Mouse (Mus musculus): ENCODE data around the gene Ano4.
"Not testable (repeated sequence)": the region's sequence is repeated elsewhere in the genome, so short reads cannot be mapped to it uniquely, and the experiment has no call there.

The Ano4 gene

GRCm38 (mm10) chr10:89154797-89155465 lies 189.6 kb downstream of the Ano4 start:
- no peak for DNase-seq (ENCODE audit: extremely low spot score, low read depth, low spot score)

- no peak for DNase-seq (ENCODE audit: extremely low spot score, low read depth, low spot score)
These were observed 195.4 kb downstream of the Ano4 start for GRCm38 (mm10) chr10:89149166-89149565.

DNA sequence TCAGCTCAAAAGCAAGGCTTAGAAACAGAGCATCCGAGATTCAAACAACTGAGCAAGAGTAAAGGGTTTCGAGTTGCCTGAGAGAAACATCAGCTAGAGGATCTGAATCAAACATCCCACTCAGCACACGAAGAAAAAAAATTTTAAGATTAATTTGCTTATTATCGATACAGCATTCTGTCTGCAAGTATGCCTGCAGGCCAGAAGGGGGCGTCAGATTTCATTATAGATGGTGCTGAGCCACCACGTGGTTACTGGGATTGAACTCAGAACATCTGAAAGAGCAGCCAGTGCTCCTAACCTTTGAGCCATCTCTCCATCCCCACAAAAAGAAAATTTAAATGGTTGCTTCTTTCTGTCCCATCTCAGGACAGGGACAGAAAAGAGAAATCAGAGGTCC lies 223.2 kb downstream of the Ano4 start:
- DNase-seq (ENCODE audit: extremely low spot score, low read depth, low spot score), result no peak

GRCm38 (mm10) chr10:89114381-89114780 lies 230.2 kb downstream of the Ano4 start:
- DNase-seq (ENCODE audit: extremely low spot score, low read depth, low spot score), result no peak

DNA sequence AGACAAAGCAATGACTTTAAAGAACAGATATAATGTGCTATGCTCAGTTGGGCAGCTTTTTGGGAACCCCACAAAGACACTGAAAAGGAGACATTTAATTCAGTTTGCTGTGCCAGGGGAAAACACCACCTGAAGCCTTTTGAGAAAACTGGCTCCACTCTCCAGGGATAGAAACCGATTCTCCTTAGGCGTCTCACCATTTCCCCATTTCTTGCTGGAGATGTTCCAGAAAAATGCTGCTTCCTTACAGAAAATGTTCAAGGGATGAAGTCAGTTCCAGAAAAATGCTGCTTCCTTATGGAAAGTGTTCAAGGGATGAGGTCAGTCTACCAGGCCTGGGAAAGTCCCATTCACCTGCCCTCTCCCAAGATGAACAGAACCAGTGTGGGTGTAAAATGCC lies 233.1 kb downstream of the Ano4 start:
- no peak for DNase-seq (ENCODE audit: extremely low spot score, low read depth, low spot score)

- no peak for DNase-seq (ENCODE audit: extremely low spot score, low read depth, low spot score)
These were observed 233.6 kb downstream of the Ano4 start for GRCm38 (mm10) chr10:89110917-89111316.

DNA sequence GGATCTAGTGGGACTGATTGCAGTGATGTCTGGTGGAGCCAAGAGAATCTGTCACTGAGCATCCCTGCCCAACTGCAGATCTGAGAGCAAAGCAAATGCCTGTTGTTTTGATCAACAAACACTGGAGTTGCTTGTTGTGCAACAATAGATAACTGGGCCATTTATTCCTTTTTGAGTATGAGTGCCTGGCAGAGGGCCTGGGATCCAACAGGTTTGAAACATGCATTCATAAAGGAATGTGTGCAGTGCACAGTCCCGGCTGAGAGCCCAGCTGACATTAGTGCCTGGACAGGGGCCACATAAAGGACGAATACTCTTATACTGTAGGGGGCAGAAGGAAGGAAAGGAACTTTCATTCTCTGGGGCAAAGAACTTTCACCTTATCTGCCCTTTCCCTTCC lies 241.0 kb downstream of the Ano4 start:
- no peak for DNase-seq (ENCODE audit: extremely low spot score, low read depth, low spot score)

- no peak for DNase-seq (ENCODE audit: extremely low spot score, low read depth, low spot score)
These were observed 242.5 kb downstream of the Ano4 start for GRCm38 (mm10) chr10:89102025-89102424.

GRCm38 (mm10) chr10:89098183-89098582 lies 246.4 kb downstream of the Ano4 start:
- no peak for DNase-seq (ENCODE audit: extremely low spot score, low read depth, low spot score)

DNA sequence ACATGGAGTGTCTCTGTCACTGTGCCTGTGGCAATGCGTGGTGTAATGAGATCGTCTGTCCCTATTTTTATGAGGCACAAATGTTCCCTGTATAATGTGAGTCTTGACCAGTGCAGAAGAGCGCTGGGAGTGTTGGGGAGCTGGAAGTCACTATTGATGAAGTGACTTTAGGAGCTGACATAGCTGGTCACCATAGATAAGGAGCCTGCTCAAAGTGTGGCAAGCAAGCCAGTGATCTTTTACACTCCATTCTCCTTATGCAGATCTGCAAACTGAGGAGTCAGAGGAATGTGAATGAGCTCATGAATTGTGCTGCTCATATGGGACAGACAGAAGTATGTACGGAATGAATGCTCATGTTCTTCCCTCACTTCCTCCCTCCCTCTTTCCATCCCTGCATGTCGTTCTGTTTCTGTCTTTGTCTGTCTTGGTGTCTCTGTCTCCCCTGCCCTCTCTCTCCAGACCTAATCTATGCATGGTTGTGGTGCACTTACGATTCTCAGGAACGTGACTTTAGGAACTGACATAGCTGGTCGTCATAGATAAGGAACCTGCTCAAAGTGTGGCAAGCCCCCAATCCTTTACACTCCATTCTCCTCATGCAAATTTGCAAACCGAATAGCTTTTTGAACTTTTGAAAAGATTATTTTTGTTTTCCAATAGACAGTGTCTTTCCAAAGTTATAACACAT lies 252.1 kb downstream of the Ano4 start:
- no peak for DNase-seq (ENCODE audit: extremely low spot score, low read depth, low spot score)

- no peak for DNase-seq (ENCODE audit: extremely low spot score, low read depth, low spot score)
These were observed 267.1 kb downstream of the Ano4 start for GRCm38 (mm10) chr10:89077447-89077846.

- DNase-seq (ENCODE audit: extremely low spot score, low read depth, low spot score), result no peak
These were observed 288.7 kb downstream of the Ano4 start for GRCm38 (mm10) chr10:89055891-89056290.

DNA sequence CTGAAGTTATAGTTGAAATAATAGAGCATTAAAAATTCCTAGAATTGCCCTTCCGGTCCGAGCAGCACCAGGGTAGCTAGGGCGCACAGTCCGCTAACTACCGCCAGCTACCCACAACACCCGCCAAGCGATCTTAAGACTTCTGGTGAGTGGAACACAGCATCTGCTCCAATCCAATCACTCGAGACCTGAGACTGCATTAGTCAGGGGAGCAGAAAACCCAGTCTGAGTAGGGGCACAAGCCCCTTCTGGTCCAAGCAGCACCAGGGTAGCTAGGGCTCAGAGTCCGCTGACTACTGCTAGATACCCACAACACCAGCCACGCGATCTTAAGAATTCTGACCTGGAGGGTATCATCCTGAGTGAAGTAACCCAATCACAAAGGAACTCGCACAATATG lies 299.6 kb downstream of the Ano4 start:
- not testable (repeated sequence) for DNase-seq (ENCODE audit: extremely low spot score, low read depth, low spot score)

GRCm38 (mm10) chr10:89044166-89044565 lies 300.4 kb downstream of the Ano4 start:
- DNase-seq (ENCODE audit: extremely low spot score, low read depth, low spot score), result no peak

GRCm38 (mm10) chr10:89018926-89019325 lies 325.6 kb downstream of the Ano4 start:
- DNase-seq (ENCODE audit: extremely low spot score, low read depth, low spot score), result no peak

- no peak for DNase-seq (ENCODE audit: extremely low spot score, low read depth, low spot score)
These were observed 336.3 kb downstream of the Ano4 start for GRCm38 (mm10) chr10:89008303-89008702.

- DNase-seq (ENCODE audit: extremely low spot score, low read depth, low spot score), result no peak
These were observed 340.0 kb downstream of the Ano4 start for GRCm38 (mm10) chr10:89004518-89004917.

GRCm38 (mm10) chr10:88986925-88987324 lies 357.6 kb downstream of the Ano4 start:
- no peak for DNase-seq (ENCODE audit: extremely low spot score, low read depth, low spot score)

DNA sequence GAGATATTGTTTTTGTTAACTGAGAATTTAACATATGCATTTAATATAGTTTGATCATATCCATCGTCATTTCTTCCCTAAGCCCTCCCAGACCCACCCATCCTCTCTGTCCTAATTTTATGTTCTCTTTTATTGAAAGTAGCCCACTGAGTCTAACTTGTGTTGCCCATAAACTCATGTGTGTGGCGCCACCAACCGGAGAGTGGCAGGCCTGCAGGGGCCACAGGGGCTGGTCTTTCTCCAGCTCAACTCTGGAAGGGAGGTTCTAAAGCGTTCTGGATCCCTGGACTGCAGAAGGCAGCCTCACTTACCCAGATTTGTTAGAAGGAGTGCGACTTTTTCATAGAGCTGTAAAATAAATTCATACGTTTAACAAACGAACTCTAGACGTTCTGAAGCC lies 361.1 kb downstream of the Ano4 start:
- no peak for DNase-seq (ENCODE audit: extremely low spot score, low read depth, low spot score)

GRCm38 (mm10) chr10:88979451-88979850 lies 365.1 kb downstream of the Ano4 start:
- DNase-seq (ENCODE audit: extremely low spot score, low read depth, low spot score), result no peak

DNA sequence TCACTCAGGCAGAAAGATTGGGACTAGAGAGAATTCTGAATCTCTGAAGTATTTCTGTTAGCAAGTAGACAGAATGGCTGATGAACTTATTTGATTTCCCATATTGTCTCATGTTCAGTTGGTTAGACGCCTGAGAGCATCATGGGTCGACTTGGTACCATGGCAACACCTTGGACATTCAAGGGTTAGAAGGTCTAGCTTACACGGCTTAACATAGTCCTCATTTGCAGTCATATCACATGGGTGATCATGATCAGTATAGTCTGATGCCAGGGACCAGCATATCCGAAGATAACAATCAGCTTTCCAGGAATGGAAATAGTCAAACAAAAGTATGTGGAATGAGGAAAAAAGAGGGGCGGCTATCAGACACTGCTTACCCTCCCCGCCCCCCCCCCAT lies 365.6 kb downstream of the Ano4 start:
- DNase-seq (ENCODE audit: extremely low spot score, low read depth, low spot score), result no peak

GRCm38 (mm10) chr10:88970951-88971725 lies 373.4 kb downstream of the Ano4 start:
- DNase-seq (ENCODE audit: extremely low spot score, low read depth, low spot score), result no peak

Data from hindlimb bud, embryonic 11.5 days (tissue).